Mouse (Mus musculus) neural tube, embryonic 15.5 days (tissue): ENCODE results near the gene Gm45208. TPM values are rescaled to one million over a fixed set of nuclear protein-coding genes. Genes with fewer than 3 reads are reported as not detected.
A peak's percentile ranks its signal among the peaks of the same experiment; 100 is the strongest.
"Not testable (repeated sequence)": the region's sequence is repeated elsewhere in the genome, so short reads cannot be mapped to it uniquely, and the experiment has no call there.

ENCODE experiments used
- ATAC-seq: fragments of 200-750 bp; cut with Nextera tagmentation; 2 replicates; pipeline ENCODE4 v1.8.0; 2017; ENCODE audit warnings: mild to moderate bottlenecking, moderate TSS enrichment, moderate library complexity; ENCODE audit not compliant: low FRiP score
- H3K27ac ChIP-seq: fragments of 300-500 bp; sonication (generic); replicated peaks from 2 replicates; pipeline ENCODE4 v1.5.1; 2015; ENCODE audit warnings: mild to moderate bottlenecking, inconsistent platforms
- H3K27me3 ChIP-seq: fragments of 300-500 bp; sonication (generic); replicated peaks from 2 replicates; pipeline ENCODE4 v1.6.1; 2015; ENCODE audit warnings: inconsistent platforms
- H3K36me3 ChIP-seq: fragments of 300-500 bp; sonication (generic); 2 replicates; pipeline ENCODE4 v1.6.1; 2015; ENCODE audit warnings: inconsistent platforms
- H3K4me1 ChIP-seq: fragments of 300-500 bp; sonication (generic); 2 replicates; pipeline ENCODE4 v1.6.1; 2015; ENCODE audit warnings: inconsistent platforms
- H3K4me2 ChIP-seq: fragments of 300-500 bp; sonication (generic); 2 replicates; pipeline ENCODE4 v1.6.1; 2015; ENCODE audit warnings: inconsistent platforms, mild to moderate bottlenecking, moderate library complexity
- H3K4me3 ChIP-seq: fragments of 300-500 bp; sonication (generic); replicated peaks from 2 replicates; pipeline ENCODE4 v1.5.1; 2015; ENCODE audit warnings: mild to moderate bottlenecking, inconsistent platforms
- H3K9ac ChIP-seq: fragments of 300-500 bp; sonication (generic); replicated peaks from 2 replicates; pipeline ENCODE4 v1.6.1; 2015; ENCODE audit warnings: mild to moderate bottlenecking, inconsistent platforms
- H3K9me3 ChIP-seq: fragments of 300-500 bp; sonication (generic); replicated peaks from 2 replicates; pipeline ENCODE4 v1.6.1; 2016; ENCODE audit warnings: inconsistent platforms
- WGBS: fragments of 180-500 bp; shearing (Covaris S2); methylation state at CpG from one replicate; pipeline ENCODE4 v1.1.7; 2015; ENCODE audit warnings: mixed read lengths; 5-methylcytosine and 5-hydroxymethylcytosine counted together
- polyA plus RNA-seq: library from polyadenylated mRNA; unstranded; fragments of >200 nt; fragmentation: Nextera tagmentation; extraction: Ambion mirVana; gene quantifications from 2 replicates; pipeline ENCODE4 v1.2.1, GENCODE M21; 2015

Gm45208 gene
- polyA plus RNA-seq, 1 experiment from 2014 or later, result not detected

DNA sequence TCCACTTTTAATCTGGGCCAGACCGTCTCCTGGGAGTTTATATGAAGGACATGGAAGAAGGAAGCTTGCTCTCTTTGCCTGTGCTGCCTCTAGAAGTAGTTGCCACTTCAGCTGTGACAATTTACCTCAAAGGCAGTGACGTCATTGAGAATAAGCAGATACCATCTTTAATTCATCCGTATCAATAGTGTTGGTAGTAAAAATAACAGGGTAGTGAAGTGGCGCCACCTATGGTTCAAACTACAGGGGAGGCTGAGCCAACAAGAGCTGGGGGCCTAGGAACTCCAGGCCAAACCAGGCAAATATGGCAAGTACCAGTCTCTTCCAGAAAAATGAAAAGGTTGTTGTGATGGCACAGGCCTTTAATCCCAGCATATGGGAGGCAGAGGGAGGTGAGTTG, 29.2 kb upstream of the Gm45208 start:
- Histone ChIP-seq H3K4me3 (no peak overlapping the region), H3K36me3 (no peaks in the 10 kb centered on the region), H3K4me2 (no peak overlapping the region), H3K9ac (no peak overlapping the region), H3K27ac (no peak overlapping the region), H3K4me1 (peaks cover 3% of the 10 kb centered on the region; the same call in 1 of the 2 replicates), H3K9me3 (no peaks in the 10 kb centered on the region), H3K27me3 (no peaks in the 10 kb centered on the region)
- no peak for ATAC-seq
- WGBS, result 44% methylated on average over 4 of the region's 4 CpGs

GRCm38 (mm10) chrX:7696520-7696919, 25.5 kb upstream of the Gm45208 start:
- peaks cover 15% of the 10 kb centered on the region for H3K4me1 ChIP-seq
- peak; percentile 75 for ATAC-seq
- H3K36me3 ChIP-seq, result no peaks in the 10 kb centered on the region
- peak overlapping the region; percentile 54 for H3K4me3 ChIP-seq
- no peak overlapping the region for H3K9ac ChIP-seq
- peak overlapping the region; percentile 57 for H3K4me2 ChIP-seq
- H3K27me3 ChIP-seq, result no peaks in the 10 kb centered on the region
- no peaks in the 10 kb centered on the region for H3K9me3 ChIP-seq
- peak overlapping the region; percentile 41; the same call in 1 of the 2 replicates for H3K27ac ChIP-seq
- WGBS, result 36% methylated on average over 6 of the region's 6 CpGs

DNA sequence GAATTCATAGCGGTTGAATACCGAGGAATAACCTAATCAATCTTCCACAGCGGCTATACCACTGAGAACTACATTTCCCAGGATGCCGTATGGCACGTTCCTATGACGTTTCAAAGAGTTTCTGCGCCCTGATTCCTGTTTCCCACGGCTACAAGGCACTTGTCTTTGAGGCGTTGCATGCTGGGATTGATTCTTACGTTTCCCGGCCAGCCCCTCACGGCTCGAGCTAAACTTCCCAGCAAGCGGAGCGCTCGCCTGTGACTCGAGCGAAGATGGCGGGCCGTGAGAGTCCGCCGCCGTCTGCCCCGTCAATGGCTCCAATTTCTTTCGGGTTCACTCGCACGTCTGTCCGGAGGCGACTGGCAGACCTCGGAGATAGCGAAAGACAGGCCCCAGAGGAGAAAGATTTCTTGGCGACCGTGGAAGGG, 25.1 kb upstream of the Gm45208 start, which contains the start of gene Gpkow:
Gene Gpkow, plus strand, starts transcription at position 178 of the 428 bp plus-strand sequence.
- Histone ChIP-seq H3K27me3 (no peaks in the 10 kb centered on the region), H3K4me1 (peaks cover 15% of the 10 kb centered on the region), H3K4me3 (peak within 1 kb of the TSS; percentile 54), H3K36me3 (no peaks in the 10 kb centered on the region), H3K9me3 (no peaks in the 10 kb centered on the region), H3K9ac (peak within 1 kb of the TSS; percentile 46), H3K27ac (peak within 1 kb of the TSS; percentile 72), H3K4me2 (peak within 1 kb of the TSS; percentile 57)
- 14% methylated on average over 33 of the region's 33 CpGs for WGBS
- ATAC-seq, result peak; percentile 95

DNA sequence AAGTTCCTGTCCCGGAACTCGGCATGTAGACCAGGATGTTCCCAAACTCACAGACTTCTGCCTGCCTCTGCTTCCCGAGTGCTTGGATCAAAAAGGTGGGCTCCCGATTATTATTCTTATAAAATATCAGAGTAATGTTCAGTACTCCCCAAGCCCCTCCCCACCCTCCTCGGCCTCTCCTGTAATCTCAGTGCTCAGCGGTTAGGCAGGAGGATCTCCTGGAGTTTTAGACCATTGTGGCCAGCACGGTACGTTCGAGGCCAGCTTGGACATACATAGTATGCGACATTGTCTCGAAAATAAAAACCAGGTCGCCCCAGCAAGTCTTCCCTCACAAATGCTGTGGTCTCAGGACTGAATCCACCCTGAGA, 8.3 kb upstream of the Gm45208 start:
- Histone ChIP-seq H3K27ac (0 out of 2 replicates have a peak overlapping the region, but pooled peaks have one; percentile 54), H3K4me2 (peak overlapping the region; percentile 54), H3K4me3 (peak overlapping the region; percentile 34)
- not testable (repeated sequence) for H3K36me3 ChIP-seq, ATAC-seq, H3K27me3 ChIP-seq, H3K4me1 ChIP-seq, H3K9me3 ChIP-seq, H3K9ac ChIP-seq
- 32% methylated on average over 5 of the region's 12 CpGs for WGBS

DNA sequence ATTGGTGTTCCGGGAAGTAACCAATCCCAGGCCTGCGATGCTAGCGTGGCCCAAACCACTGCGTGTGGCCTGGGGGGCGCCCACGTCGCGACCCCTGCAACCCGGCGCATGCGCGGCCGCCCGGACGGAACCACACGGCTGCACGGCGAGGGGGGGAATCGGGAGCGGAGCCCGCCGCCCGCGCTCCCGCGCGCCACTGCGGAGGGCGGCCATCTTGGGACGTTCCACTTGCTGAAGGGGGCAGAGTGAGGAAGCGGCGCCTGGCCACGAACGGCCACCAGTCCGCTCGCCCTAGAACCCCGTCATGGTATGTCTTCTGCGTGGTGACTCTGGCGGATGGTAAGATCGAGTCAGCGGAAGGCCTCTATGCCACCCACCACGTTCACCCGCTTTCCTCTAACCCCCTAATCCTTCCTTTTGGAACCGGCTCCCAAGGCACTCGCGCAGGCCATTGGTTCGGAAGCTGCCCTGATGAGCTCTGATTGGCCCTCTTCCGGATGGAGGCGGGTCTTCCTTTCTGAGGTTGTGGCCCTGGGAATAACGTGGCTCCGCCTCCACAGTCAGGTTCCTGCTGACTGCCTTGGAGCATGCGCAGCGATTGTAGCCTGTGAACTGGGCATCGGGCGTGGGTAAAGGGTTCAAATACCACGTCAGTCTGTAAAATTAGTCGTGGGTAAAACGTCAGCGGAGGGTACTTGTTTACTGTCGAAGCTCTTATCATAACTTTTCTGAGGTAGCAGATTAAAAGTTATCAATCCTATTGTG, 7.7 kb upstream of the Gm45208 start, which contains the start of gene Wdr45:
Gene Wdr45, plus strand, starts transcription at position 199 of the 765 bp plus-strand sequence.
- H3K4me2 ChIP-seq, result peak within 1 kb of the TSS; percentile 54
- WGBS, result 16% methylated on average over 42 of the region's 60 CpGs
- H3K4me1 ChIP-seq, H3K9ac ChIP-seq, H3K9me3 ChIP-seq, H3K36me3 ChIP-seq, H3K27me3 ChIP-seq: not testable (repeated sequence)
- peak; percentile 98 for ATAC-seq
- peak within 1 kb of the TSS; percentile 34 for H3K4me3 ChIP-seq
- H3K27ac ChIP-seq, result 0 out of 2 replicates have a peak within 1 kb of the TSS, but pooled peaks have one; percentile 54

- H3K4me3 ChIP-seq, H3K4me1 ChIP-seq, H3K9me3 ChIP-seq, H3K27ac ChIP-seq, H3K9ac ChIP-seq, H3K4me2 ChIP-seq, H3K36me3 ChIP-seq, H3K27me3 ChIP-seq, ATAC-seq: not testable (repeated sequence)
- WGBS, result 50% methylated on average over 1 of the region's 1 CpGs
Measured at GRCm38 (mm10) chrX:7716058-7716457, 6.0 kb upstream of the Gm45208 start.

DNA sequence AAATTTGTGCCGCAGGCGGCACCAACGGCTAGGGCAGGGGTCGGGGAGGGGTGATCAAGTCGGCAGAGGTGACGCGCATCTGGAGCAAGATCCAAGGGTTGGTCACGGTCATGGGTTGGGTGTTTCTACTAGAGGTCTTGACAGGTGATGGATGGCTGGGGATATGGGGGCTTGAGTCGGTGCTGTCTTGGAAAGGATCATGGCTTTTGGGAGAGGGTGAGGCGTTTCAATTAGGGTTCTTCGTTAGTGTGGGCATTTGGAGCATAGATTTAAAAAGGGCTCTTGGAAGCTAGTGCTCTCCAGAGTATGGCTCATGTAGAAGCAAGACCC, 202 bp downstream of the Gm45208 start:
- peak; percentile 36 for ATAC-seq

DNA sequence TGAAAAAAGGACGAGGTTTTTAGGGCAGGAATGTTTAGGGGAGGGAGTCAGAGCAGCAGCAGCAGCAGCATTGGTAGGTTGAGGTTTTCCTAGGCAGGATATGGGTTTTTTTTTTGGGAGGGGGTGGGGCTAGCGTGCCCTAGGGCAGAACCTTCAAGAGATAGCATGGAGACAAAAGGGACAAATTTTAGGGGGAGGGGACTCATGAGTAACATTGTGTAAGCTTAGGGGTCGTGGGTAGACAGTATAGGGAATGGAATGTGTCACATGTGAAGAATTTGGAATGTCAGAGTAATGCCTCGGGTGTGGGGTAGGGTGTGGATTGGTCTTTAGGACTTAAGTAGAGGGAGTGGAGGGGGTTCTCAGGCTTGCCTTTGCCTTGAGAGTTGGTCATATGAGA, 646 bp downstream of the Gm45208 start:
- H3K4me2 ChIP-seq, result peak overlapping the region; percentile 66
- H3K36me3 ChIP-seq, result peaks cover 4% of the 10 kb centered on the region; the same call in 1 of the 2 replicates
- no peaks in the 10 kb centered on the region for H3K27me3 ChIP-seq
- peaks cover 7% of the 10 kb centered on the region for H3K4me1 ChIP-seq
- ATAC-seq, result no peak
- no peak overlapping the region for H3K27ac ChIP-seq
- 24% methylated on average over 4 of the region's 4 CpGs for WGBS
- peak overlapping the region; percentile 54 for H3K9ac ChIP-seq
- H3K9me3 ChIP-seq, result no peaks in the 10 kb centered on the region
- H3K4me3 ChIP-seq, result peak overlapping the region; percentile 55

More for the DNA sequence above, 202 bp downstream of the Gm45208 start:
- Histone ChIP-seq H3K27ac (peak overlapping the region; percentile 93), H3K4me1 (peaks cover 6% of the 10 kb centered on the region), H3K27me3 (no peaks in the 10 kb centered on the region), H3K9ac (peak overlapping the region; percentile 54), H3K4me3 (peak overlapping the region; percentile 55), H3K36me3 (peaks cover 4% of the 10 kb centered on the region; the same call in 1 of the 2 replicates), H3K9me3 (no peaks in the 10 kb centered on the region), H3K4me2 (peak overlapping the region; percentile 66)
- 30% methylated on average over 11 of the region's 11 CpGs for WGBS

GRCm38 (mm10) chrX:7724135-7724534, 2.1 kb downstream of the Gm45208 start:
- no peak for ATAC-seq
- 90% methylated on average over 7 of the region's 7 CpGs for WGBS
- no peak overlapping the region for H3K9ac ChIP-seq
- no peak overlapping the region for H3K27ac ChIP-seq
- H3K4me3 ChIP-seq, result no peak overlapping the region
- peaks cover 12% of the 10 kb centered on the region for H3K4me1 ChIP-seq
- H3K27me3 ChIP-seq, result no peaks in the 10 kb centered on the region
- no peak overlapping the region for H3K4me2 ChIP-seq
- H3K9me3 ChIP-seq, result no peaks in the 10 kb centered on the region
- peaks cover 4% of the 10 kb centered on the region; the same call in 1 of the 2 replicates for H3K36me3 ChIP-seq

GRCm38 (mm10) chrX:7725841-7726240, 3.8 kb downstream of the Gm45208 start:
- no peak for ATAC-seq
- H3K27ac ChIP-seq, result no peak overlapping the region
- no peaks in the 10 kb centered on the region for H3K9me3 ChIP-seq
- no peaks in the 10 kb centered on the region for H3K27me3 ChIP-seq
- no peak overlapping the region for H3K4me3 ChIP-seq
- no peak overlapping the region for H3K9ac ChIP-seq
- peaks cover 4% of the 10 kb centered on the region; the same call in 1 of the 2 replicates for H3K36me3 ChIP-seq
- 90% methylated on average over 12 of the region's 12 CpGs for WGBS
- H3K4me1 ChIP-seq, result peaks cover 18% of the 10 kb centered on the region
- H3K4me2 ChIP-seq, result no peak overlapping the region

DNA sequence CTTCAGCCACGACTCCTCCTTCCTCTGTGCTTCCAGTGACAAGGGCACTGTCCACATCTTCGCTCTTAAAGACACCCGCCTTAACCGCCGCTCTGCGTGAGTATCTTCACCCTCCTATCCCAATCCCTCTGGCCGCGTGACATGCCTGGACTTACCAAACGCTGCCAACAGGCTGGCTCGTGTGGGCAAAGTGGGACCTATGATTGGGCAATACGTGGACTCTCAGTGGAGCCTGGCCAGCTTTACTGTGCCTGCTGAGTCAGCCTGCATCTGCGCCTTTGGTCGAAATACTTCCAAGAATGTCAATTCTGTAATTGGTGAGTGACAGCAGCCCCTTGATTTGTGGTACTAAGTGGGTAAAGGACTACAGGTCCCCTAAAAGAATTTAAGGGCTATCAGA, 5.1 kb downstream of the Gm45208 start:
- no peak overlapping the region for H3K27ac ChIP-seq
- WGBS, result 91% methylated on average over 13 of the region's 13 CpGs
- H3K4me3 ChIP-seq, result no peak overlapping the region
- no peak for ATAC-seq
- no peaks in the 10 kb centered on the region for H3K9me3 ChIP-seq
- H3K9ac ChIP-seq, result no peak overlapping the region
- peaks cover 18% of the 10 kb centered on the region for H3K4me1 ChIP-seq
- H3K36me3 ChIP-seq, result peaks cover 4% of the 10 kb centered on the region; the same call in 1 of the 2 replicates
- H3K27me3 ChIP-seq, result no peaks in the 10 kb centered on the region
- H3K4me2 ChIP-seq, result no peak overlapping the region
